Mouse (Mus musculus) heart, embryonic 12.5 days (tissue): ENCODE data around the gene Slc6a12. TPM values are rescaled to one million over a fixed set of nuclear protein-coding genes. Genes with fewer than 3 reads are reported as not detected.

Experiments used
- ATAC-seq: fragments of 200-750 bp; cut with Nextera tagmentation; 2 replicates; pipeline ENCODE4 v1.8.0; 2017; ENCODE audit warnings: moderate TSS enrichment, moderate library complexity; ENCODE audit not compliant: insufficient number of reproducible peaks, low FRiP score
- H3K27ac ChIP-seq: fragments of 300-500 bp; sonication (generic); 2 replicates; pipeline ENCODE4 v1.5.1; 2016; ENCODE audit warnings: mild to moderate bottlenecking, moderate library complexity; ENCODE audit not compliant: poor library complexity, severe bottlenecking
- H3K27me3 ChIP-seq: fragments of 300-500 bp; sonication (generic); replicated peaks from 2 replicates; pipeline ENCODE4 v1.6.1; 2016; ENCODE audit warnings: mild to moderate bottlenecking, moderate library complexity
- H3K36me3 ChIP-seq: fragments of 300-500 bp; sonication (generic); 2 replicates; pipeline ENCODE4 v1.6.1; 2016; ENCODE audit warnings: mild to moderate bottlenecking, moderate library complexity
- H3K4me1 ChIP-seq: fragments of 300-500 bp; sonication (generic); replicated peaks from 2 replicates; pipeline ENCODE4 v1.6.1; 2016; ENCODE audit warnings: mild to moderate bottlenecking
- H3K4me2 ChIP-seq: fragments of 300-500 bp; sonication (generic); 2 replicates; pipeline ENCODE4 v1.6.1; 2016; ENCODE audit warnings: mild to moderate bottlenecking, moderate library complexity
- H3K4me3 ChIP-seq: fragments of 300-500 bp; sonication (generic); 2 replicates; pipeline ENCODE4 v1.5.1; 2016; ENCODE audit warnings: mild to moderate bottlenecking
- H3K9ac ChIP-seq: fragments of 300-500 bp; sonication (generic); 2 replicates; pipeline ENCODE4 v1.6.1; 2016; ENCODE audit warnings: mild to moderate bottlenecking, moderate library complexity
- H3K9me3 ChIP-seq: fragments of 300-500 bp; sonication (generic); replicated peaks from 2 replicates; pipeline ENCODE4 v1.6.1; 2016; ENCODE audit warnings: mild to moderate bottlenecking, moderate library complexity
- WGBS: fragments of 180-500 bp; shearing (Covaris S2); methylation state at CpG from one replicate; pipeline ENCODE4 v1.1.7; 2016; 5-methylcytosine and 5-hydroxymethylcytosine counted together
- polyA plus RNA-seq: library from polyadenylated mRNA; unstranded; fragments of >200 nt; fragmentation: Nextera tagmentation; extraction: Ambion mirVana; gene quantifications from 2 replicates; pipeline ENCODE4 v1.2.1, GENCODE M21; 2016

Slc6a12 gene
- polyA plus RNA-seq = not detected in 2 replicates

DNA sequence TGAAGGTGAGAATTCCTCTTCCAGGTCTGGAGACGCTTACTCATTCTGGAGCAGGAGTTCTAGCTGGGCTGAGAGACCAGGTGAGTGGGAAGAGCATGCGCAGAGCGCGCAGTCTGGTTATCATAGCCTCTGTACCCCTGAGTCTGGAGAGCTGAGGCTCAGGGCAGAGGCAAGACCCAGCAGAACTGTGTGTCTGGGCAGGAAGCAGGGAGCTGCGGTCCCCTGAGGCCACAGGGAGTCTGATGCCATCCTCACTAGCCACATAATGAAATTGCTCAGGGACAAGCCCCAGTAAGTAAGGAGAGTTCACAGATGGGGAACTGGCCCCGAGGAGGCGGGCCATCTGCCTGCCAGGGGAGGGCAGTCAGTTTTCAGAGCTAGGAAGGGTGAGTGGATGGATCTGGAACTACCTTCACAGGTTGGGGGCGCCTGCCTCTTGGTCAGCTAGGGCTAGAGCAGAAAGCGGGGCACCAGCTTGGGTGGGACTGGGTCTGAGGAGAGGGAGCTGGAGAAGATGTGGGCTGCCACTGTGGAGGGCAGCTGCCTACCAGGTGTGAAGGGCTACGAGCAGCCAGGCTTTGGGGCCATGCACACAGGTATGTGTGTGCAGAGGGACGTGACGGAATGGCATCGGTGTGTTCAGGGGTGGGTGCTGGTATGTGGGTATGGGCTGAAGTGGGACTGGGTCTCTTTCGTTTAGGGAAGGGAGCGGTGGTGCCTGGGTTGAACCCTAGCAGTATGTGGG, at the start of gene Slc6a12:
TSS of gene Slc6a12 (plus strand) at position 51 of the 745 bp plus-strand sequence.
- H3K27me3 ChIP-seq = peaks cover 14% of the 10 kb centered on the region
- no peak for ATAC-seq
- no peaks in the 10 kb centered on the region for H3K9me3 ChIP-seq
- no peak within 1 kb of the TSS for H3K4me2 ChIP-seq
- no peak within 1 kb of the TSS for H3K4me3 ChIP-seq
- H3K36me3 ChIP-seq = no peaks in the 10 kb centered on the region
- H3K27ac ChIP-seq = no peak within 1 kb of the TSS
- no peaks in the 10 kb centered on the region for H3K4me1 ChIP-seq
- H3K9ac ChIP-seq = no peak within 1 kb of the TSS
- WGBS = 65% methylated on average over 15 of the region's 15 CpGs

DNA sequence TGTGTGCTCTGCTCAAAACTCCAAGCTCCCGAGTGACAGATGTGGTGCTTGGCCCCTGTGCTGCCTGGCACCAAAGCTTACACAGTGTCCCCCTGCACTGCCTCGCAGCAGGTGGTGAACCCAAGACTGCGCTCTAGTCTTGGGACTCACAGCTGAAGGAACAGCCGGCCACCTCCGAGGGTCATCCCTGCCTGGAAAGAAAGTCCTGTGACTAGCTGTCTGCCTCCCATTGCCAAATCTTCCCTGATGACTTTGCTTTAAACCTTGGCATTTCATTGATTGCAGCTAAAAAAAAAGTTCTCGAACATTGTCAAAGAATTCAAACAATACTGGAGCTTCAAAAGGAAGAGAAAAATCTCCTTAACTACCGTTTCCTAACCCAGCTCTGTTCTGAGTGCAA, 43.6 kb upstream of the Slc6a12 start:
- Histone ChIP-seq H3K27me3 (no peaks in the 10 kb centered on the region), H3K4me2 (no peak overlapping the region), H3K36me3 (no peaks in the 10 kb centered on the region), H3K9ac (no peak overlapping the region), H3K27ac (no peak overlapping the region), H3K4me3 (no peak overlapping the region), H3K4me1 (peaks cover 13% of the 10 kb centered on the region), H3K9me3 (no peaks in the 10 kb centered on the region)
- no peak for ATAC-seq
- WGBS = 48% methylated on average over 7 of the region's 7 CpGs

DNA sequence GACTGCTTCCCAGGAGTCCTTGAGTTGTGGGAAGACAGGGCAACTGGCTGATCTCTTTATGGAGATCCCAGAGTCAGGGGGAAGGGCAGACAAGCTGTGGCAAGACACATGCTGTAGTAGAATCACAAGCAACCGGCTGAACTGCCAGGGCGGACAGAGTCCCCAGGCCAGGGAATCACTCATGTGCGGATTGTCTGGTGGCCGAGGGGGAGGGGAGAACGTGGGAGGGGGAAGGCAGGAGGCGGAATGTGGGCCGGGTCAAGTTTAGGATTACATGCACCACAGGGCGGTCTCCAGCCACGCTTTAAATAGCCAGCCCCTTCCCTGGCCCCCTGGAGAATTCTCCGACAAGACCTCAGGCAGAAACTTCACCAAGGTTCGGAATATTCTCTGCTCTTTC, 42.9 kb upstream of the Slc6a12 start, which contains the start of gene Slc6a13:
TSS of gene Slc6a13 (plus strand) at position 274 of the 400 bp plus-strand sequence.
- H3K4me1 ChIP-seq = peaks cover 13% of the 10 kb centered on the region
- 2% methylated on average over 11 of the region's 11 CpGs for WGBS
- no peaks in the 10 kb centered on the region for H3K27me3 ChIP-seq
- H3K9ac ChIP-seq = no peak within 1 kb of the TSS
- no peaks in the 10 kb centered on the region for H3K9me3 ChIP-seq
- H3K4me3 ChIP-seq = peak within 1 kb of the TSS; percentile 32
- H3K27ac ChIP-seq = peak within 1 kb of the TSS; percentile 59; the same call in 1 of the 2 replicates
- peak; percentile 73 for ATAC-seq
- no peaks in the 10 kb centered on the region for H3K36me3 ChIP-seq
- H3K4me2 ChIP-seq = peak within 1 kb of the TSS; percentile 62

DNA sequence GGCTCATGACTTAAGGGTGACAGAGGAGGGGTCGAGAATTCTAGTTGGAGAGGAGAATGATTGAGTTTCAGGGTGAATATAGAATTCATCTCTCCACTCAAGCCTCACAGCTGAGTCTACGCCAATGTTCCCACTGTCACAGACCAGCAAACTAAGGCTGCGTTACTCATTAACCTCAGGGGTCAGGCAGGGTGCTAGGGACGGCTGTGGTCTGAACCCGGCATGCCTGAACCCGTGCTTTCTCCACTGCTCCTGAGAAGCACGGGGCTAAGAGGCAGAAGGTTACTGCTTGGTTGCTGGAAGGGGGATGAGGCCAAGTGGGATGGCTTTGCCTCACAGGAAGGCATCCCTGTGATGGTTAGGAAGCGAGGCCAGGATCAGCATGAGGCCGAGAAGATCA, 42.4 kb upstream of the Slc6a12 start:
- H3K27me3 ChIP-seq = no peaks in the 10 kb centered on the region
- no peaks in the 10 kb centered on the region for H3K36me3 ChIP-seq
- H3K27ac ChIP-seq = peak overlapping the region; percentile 59; the same call in 1 of the 2 replicates
- H3K9me3 ChIP-seq = no peaks in the 10 kb centered on the region
- peak overlapping the region; percentile 32 for H3K4me3 ChIP-seq
- H3K4me1 ChIP-seq = peaks cover 13% of the 10 kb centered on the region
- peak overlapping the region; percentile 62 for H3K4me2 ChIP-seq
- 35% methylated on average over 9 of the region's 9 CpGs for WGBS
- no peak overlapping the region for H3K9ac ChIP-seq
- no peak; the same call in 1 of the 2 replicates for ATAC-seq

DNA sequence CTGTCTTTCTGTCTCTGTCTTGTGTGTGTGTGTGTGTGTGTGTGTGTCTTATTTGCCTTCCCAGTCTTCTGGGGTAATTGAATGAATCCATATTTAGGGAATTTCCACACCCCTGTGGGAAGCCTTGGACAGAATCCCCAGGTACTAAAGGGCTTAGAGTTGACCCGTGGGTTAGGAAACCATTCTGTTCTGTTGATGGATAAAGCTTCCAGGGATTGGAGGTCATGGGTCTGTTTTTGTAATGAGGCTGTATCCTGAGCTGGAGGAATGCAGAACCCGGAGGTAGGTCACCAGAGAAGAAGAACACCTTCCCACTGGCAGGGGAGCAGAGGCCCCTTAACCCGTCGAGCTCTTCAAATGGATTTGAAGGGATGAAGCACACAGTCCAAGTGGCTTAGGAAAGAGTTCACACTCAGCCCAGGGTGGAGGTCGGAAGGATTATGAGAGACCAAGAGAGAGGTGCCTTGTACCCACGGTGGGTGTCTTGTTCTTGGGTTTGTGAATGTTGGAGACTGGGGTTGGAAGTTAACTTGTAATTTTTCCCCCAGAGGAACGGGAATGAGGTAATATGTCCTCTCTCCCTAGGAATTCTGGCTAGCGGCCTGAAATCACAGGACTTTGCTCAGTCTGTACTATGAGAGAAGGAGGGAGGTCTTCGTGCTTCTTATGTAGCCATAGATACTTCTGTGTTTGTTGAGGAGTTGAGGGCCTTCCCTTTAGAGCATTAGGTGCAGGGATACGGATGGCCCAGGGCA, 39.2 kb upstream of the Slc6a12 start:
- H3K4me2 ChIP-seq = no peak overlapping the region
- no peaks in the 10 kb centered on the region for H3K36me3 ChIP-seq
- peaks cover 8% of the 10 kb centered on the region; the same call in 1 of the 2 replicates for H3K4me1 ChIP-seq
- ATAC-seq = no peak
- no peak overlapping the region for H3K9ac ChIP-seq
- H3K9me3 ChIP-seq = no peaks in the 10 kb centered on the region
- H3K4me3 ChIP-seq = no peak overlapping the region
- H3K27me3 ChIP-seq = no peaks in the 10 kb centered on the region
- 64% methylated on average over 10 of the region's 10 CpGs for WGBS
- no peak overlapping the region for H3K27ac ChIP-seq

DNA sequence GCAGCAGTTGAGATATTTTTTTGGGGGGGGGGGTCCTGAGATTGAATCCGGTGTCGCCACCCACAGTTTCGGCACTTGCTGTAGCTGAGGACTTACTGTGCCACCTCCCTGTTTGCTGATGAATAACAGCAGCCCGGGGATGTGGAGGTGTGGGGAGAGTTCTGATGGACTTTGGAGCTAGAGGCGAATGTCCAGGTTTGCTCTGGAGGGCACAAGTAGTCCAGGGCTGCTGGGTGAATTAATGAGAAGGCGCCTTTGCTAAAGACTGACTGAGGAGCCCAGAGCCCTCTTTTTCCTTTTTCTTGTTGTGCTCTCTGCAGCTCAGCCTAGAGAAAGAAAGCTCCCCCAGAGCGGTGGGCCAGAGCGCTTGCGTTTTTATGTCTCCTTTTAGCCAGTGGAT, 38.2 kb upstream of the Slc6a12 start:
- ATAC-seq = no peak
- peaks cover 8% of the 10 kb centered on the region; the same call in 1 of the 2 replicates for H3K4me1 ChIP-seq
- WGBS = 78% methylated on average over 9 of the region's 9 CpGs

DNA sequence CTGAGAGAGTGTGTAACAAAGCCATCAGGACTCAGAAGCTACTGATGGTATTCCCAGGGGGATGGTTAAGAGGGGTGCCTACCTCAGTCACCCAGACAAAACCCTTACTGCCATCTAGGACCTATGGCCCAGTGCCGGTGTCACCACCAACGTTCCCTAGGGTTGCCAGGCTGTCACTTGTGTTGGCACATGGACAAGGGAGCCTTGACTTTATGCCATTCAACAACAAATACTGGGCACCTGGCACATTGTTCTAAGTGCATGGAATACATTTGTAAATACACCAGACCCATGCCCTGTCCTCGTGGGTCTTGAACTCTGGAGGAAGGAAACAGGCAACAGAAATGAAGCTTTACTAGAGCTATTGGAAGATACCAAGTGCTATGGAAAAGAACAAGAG, 37.3 kb upstream of the Slc6a12 start:
- no peak overlapping the region for H3K4me3 ChIP-seq
- H3K9ac ChIP-seq = no peak overlapping the region
- no peaks in the 10 kb centered on the region for H3K27me3 ChIP-seq
- 82% methylated on average over 3 of the region's 3 CpGs for WGBS
- ATAC-seq = no peak
- H3K4me1 ChIP-seq = 0 out of 2 replicates have a peak, but pooled peaks cover under 1% of the 10 kb centered on the region
- no peak overlapping the region for H3K4me2 ChIP-seq
- H3K9me3 ChIP-seq = no peaks in the 10 kb centered on the region
- no peaks in the 10 kb centered on the region for H3K36me3 ChIP-seq
- no peak overlapping the region for H3K27ac ChIP-seq

More for the DNA sequence above, 38.2 kb upstream of the Slc6a12 start:
- Histone ChIP-seq H3K27me3 (no peaks in the 10 kb centered on the region), H3K4me3 (no peak overlapping the region), H3K4me2 (no peak overlapping the region), H3K27ac (no peak overlapping the region), H3K36me3 (no peaks in the 10 kb centered on the region), H3K9ac (no peak overlapping the region), H3K9me3 (no peaks in the 10 kb centered on the region)

DNA sequence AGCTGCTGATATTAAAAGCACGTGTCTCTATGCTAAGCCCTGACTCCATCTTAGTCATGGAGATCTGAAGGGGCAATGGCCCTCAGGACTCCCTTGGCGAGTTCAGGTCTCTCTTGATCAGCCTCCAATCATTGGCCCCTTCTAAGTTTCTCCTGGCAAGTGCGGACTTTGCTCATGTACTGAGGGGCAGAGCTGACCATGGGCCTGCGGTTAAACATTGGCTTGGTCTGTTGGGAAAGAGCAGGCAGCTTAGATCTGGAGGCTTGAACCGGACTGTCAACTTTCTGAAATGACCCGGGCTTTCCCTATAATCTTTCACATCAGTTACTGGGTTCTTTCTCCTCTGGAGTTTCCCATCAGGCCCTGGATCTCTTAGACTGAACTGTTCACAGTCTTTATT, 31.9 kb upstream of the Slc6a12 start:
- Histone ChIP-seq H3K36me3 (no peaks in the 10 kb centered on the region), H3K4me1 (no peaks in the 10 kb centered on the region), H3K9me3 (no peaks in the 10 kb centered on the region), H3K27ac (no peak overlapping the region), H3K9ac (no peak overlapping the region), H3K4me3 (no peak overlapping the region), H3K27me3 (no peaks in the 10 kb centered on the region), H3K4me2 (no peak overlapping the region)
- 74% methylated on average over 6 of the region's 6 CpGs for WGBS
- no peak for ATAC-seq

DNA sequence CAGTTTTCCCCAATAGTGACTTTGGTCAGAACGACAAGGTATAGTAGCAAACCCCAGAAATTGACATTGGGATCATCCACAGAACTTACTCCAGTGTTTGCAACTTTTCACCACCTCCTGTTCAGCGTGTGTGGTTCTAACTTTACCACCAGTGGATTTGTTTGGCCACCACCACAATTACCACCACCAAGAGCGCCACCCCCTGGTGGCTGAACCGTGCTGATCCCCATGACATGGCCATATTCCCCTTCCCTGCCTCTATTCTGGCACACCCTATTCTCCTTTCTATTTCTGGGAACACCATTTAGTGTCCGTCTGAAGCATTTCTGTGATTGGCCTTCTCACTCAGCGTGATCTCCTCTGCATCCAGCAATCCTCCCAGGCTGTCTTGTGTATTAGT, 23.8 kb upstream of the Slc6a12 start:
- H3K4me3 ChIP-seq = no peak overlapping the region
- H3K27me3 ChIP-seq = no peaks in the 10 kb centered on the region
- H3K9me3 ChIP-seq = no peaks in the 10 kb centered on the region
- H3K4me1 ChIP-seq = no peaks in the 10 kb centered on the region
- H3K27ac ChIP-seq = no peak overlapping the region
- 50% methylated on average over 6 of the region's 6 CpGs for WGBS
- H3K36me3 ChIP-seq = no peaks in the 10 kb centered on the region
- H3K4me2 ChIP-seq = no peak overlapping the region
- H3K9ac ChIP-seq = no peak overlapping the region
- ATAC-seq = no peak

DNA sequence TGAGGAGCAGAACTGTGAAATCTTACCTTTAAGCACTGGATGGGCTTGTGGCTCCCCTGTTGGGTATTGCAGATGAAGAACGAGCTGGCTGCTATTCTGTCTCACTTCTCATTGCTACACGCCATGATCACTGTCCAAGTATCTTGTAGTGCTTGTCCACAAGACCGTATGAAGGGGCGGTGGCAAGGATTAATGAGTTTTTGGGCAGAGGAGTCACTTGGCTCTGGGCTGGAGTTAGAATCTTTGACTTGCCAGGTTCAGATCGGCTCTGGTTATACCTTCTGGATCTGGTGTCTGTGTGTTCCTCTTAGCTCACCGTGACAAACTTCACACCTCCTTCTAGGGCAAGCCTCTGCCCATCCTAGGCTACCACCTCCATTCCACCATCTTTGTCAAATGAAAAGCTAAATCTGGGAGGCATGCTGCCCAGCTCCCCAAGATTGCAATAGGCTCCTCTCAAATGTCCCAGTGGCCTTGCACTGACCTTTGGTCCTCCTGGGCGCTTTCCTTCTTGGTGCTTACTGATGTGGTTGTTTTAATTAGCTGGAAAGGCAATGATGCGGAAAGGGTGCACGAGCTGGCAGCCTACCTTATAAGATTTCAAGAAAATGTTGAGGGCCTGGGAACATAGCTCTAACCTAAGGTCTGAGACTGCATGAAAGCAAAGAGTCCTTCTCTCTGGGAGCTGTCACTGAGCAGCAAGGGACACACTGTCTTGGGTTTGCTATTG, 20.3 kb upstream of the Slc6a12 start:
- no peak for ATAC-seq
- Histone ChIP-seq H3K4me3 (no peak overlapping the region), H3K27me3 (no peaks in the 10 kb centered on the region), H3K4me2 (no peak overlapping the region), H3K4me1 (peaks cover 18% of the 10 kb centered on the region), H3K9ac (no peak overlapping the region), H3K36me3 (no peaks in the 10 kb centered on the region), H3K9me3 (no peaks in the 10 kb centered on the region), H3K27ac (no peak overlapping the region)
- WGBS = 82% methylated on average over 9 of the region's 9 CpGs

DNA sequence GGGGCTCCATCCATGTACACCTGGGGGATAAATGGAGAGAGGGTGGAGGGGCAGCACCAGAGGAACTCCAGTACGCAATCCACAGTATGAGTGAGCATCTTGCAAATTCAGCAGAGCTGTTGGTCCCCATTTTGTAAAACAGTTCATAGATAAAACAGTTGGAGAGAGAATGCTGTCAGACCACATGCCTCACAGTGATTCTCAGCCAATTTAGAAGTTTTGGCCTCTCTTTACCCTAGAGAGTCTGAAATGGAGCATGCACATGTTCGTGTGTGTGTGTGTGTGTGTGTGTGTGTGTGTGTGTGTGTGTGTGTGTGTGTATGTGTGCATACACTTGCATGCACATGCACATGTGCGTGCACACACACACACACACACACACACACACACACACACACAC, 17.6 kb upstream of the Slc6a12 start:
- H3K4me1 ChIP-seq = peaks cover 24% of the 10 kb centered on the region
- H3K4me3 ChIP-seq = no peak overlapping the region
- no peak overlapping the region for H3K4me2 ChIP-seq
- H3K9ac ChIP-seq = no peak overlapping the region
- 86% methylated on average over 3 of the region's 3 CpGs for WGBS
- no peaks in the 10 kb centered on the region for H3K9me3 ChIP-seq
- no peak for ATAC-seq
- H3K36me3 ChIP-seq = no peaks in the 10 kb centered on the region
- H3K27me3 ChIP-seq = 0 out of 2 replicates have a peak, but pooled peaks cover 6% of the 10 kb centered on the region
- H3K27ac ChIP-seq = no peak overlapping the region
